Mouse (Mus musculus): Measurements from ENCODE around the gene Zfp870. TPM values are rescaled to one million over a fixed set of nuclear protein-coding genes. Genes with fewer than 3 reads are reported as not detected.
A peak's percentile ranks its signal among the peaks of the same experiment; 100 is the strongest.

The Zfp870 gene
- polyA plus RNA-seq, 1 experiment from 2014 or later: 8.6 TPM

DNA sequence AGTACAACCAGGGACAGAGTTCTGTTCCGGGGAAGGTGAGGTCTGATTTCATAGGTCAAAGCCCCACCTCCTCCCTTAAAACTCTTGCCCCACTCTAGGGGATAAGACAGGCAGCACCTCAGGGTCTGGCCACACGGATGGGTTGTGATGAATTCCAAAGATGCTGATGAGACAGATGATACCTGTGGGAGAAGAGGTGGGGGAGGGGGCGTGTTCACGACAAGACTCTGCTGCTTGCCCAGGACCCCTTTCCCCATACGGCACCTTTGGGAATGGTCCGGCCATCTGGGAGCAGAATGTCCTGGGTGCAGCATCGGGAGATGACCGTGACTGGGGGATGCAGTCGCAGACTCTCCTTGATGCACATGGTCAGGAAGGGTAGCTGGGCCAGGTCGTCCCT is 14.7 kb upstream of the Zfp870 start:
- Histone ChIP-seq H3K4me1 (replicated peaks; ENCODE audit: control insufficient read depth, insufficient read depth, low read length) (0 out of 2 replicates have a peak, but pooled peaks cover 2% of the 10 kb centered on the region), H3K36me3 (ENCODE audit: control insufficient read depth, insufficient read depth, low read length) (no peaks in the 10 kb centered on the region), H3K9ac (ENCODE audit: low read depth, low read length) (no peak overlapping the region), H3K27me3 (ENCODE audit: control insufficient read depth, insufficient read depth, low read length) (no peaks in the 10 kb centered on the region), H3K9me3 (ENCODE audit: control insufficient read depth, low read length) (no peaks in the 10 kb centered on the region), H3K4me2 (replicated peaks; ENCODE audit: low read depth, low read length) (no peak overlapping the region), H3K4me3 (ENCODE audit: low read depth, low read length) (no peak overlapping the region), H3K27ac (ENCODE audit: low read depth, low read length) (no peak overlapping the region)
- no peak for DNase-seq (ENCODE audit: low spot score)
- ATAC-seq (ENCODE audit: low FRiP score): no peak
- 80% methylated on average over 10 of the region's 10 CpGs for WGBS

DNA sequence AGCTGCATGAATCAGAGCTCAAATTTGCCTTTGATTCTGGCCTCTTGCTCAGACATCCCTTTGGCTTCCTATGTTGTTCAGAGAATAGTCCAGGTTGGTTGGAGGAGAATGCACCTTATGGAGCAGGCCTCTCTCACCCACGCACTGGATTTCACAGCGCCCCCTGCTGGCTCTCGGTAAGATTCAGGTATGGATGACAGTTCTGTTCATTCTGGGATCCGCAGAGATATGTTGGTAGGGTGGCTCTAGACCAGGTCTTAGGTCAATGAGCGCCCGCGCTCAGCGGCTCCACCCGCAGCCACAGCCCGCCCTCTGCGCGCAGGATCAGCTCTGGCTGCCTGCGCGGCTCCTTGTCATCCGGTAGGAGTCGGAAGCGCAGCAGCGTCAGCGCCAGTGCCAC is 13.8 kb upstream of the Zfp870 start:
- Histone ChIP-seq H3K4me2 (replicated peaks; ENCODE audit: low read depth, low read length) (peak overlapping the region; percentile 11; the same call in 1 of the 2 replicates), H3K9me3 (ENCODE audit: control insufficient read depth, low read length) (no peaks in the 10 kb centered on the region), H3K9ac (ENCODE audit: low read depth, low read length) (no peak overlapping the region), H3K27me3 (ENCODE audit: control insufficient read depth, insufficient read depth, low read length) (no peaks in the 10 kb centered on the region), H3K27ac (ENCODE audit: low read depth, low read length) (no peak overlapping the region), H3K4me1 (replicated peaks; ENCODE audit: control insufficient read depth, insufficient read depth, low read length) (0 out of 2 replicates have a peak, but pooled peaks cover 2% of the 10 kb centered on the region), H3K4me3 (ENCODE audit: low read depth, low read length) (no peak overlapping the region), H3K36me3 (ENCODE audit: control insufficient read depth, insufficient read depth, low read length) (no peaks in the 10 kb centered on the region)
- ATAC-seq (ENCODE audit: low FRiP score): no peak
- DNase-seq (ENCODE audit: low spot score): peak; percentile 74
- WGBS: 10% methylated on average over 19 of the region's 19 CpGs

GRCm38 (mm10) chr17:32904414-32904813 is 13.0 kb upstream of the Zfp870 start:
- Histone ChIP-seq H3K9me3 (ENCODE audit: control insufficient read depth, low read length) (no peaks in the 10 kb centered on the region), H3K4me2 (replicated peaks; ENCODE audit: low read depth, low read length) (no peak overlapping the region), H3K27me3 (ENCODE audit: control insufficient read depth, insufficient read depth, low read length) (no peaks in the 10 kb centered on the region), H3K27ac (ENCODE audit: low read depth, low read length) (no peak overlapping the region), H3K4me3 (ENCODE audit: low read depth, low read length) (no peak overlapping the region), H3K9ac (ENCODE audit: low read depth, low read length) (no peak overlapping the region), H3K4me1 (replicated peaks; ENCODE audit: control insufficient read depth, insufficient read depth, low read length) (0 out of 2 replicates have a peak, but pooled peaks cover 2% of the 10 kb centered on the region), H3K36me3 (ENCODE audit: control insufficient read depth, insufficient read depth, low read length) (no peaks in the 10 kb centered on the region)
- ATAC-seq (ENCODE audit: low FRiP score) (no peak), DNase-seq (ENCODE audit: low spot score) (no peak)
- 62% methylated on average over 2 of the region's 2 CpGs for WGBS

GRCm38 (mm10) chr17:32901751-32902525 is 10.5 kb upstream of the Zfp870 start:
- Histone ChIP-seq H3K36me3 (ENCODE audit: control insufficient read depth, insufficient read depth, low read length) (no peaks in the 10 kb centered on the region), H3K4me1 (replicated peaks; ENCODE audit: control insufficient read depth, insufficient read depth, low read length) (0 out of 2 replicates have a peak, but pooled peaks cover 2% of the 10 kb centered on the region), H3K9ac (ENCODE audit: low read depth, low read length) (no peak overlapping the region), H3K4me3 (ENCODE audit: low read depth, low read length) (no peak overlapping the region), H3K27ac (ENCODE audit: low read depth, low read length) (no peak overlapping the region), H3K9me3 (ENCODE audit: control insufficient read depth, low read length) (no peaks in the 10 kb centered on the region), H3K4me2 (replicated peaks; ENCODE audit: low read depth, low read length) (no peak overlapping the region), H3K27me3 (ENCODE audit: control insufficient read depth, insufficient read depth, low read length) (no peaks in the 10 kb centered on the region)
- 89% methylated on average over 1 of the region's 1 CpGs for WGBS
- DNase-seq (ENCODE audit: low spot score) (no peak), ATAC-seq (ENCODE audit: low FRiP score) (no peak)

GRCm38 (mm10) chr17:32895421-32895820 is 4.0 kb upstream of the Zfp870 start:
- ATAC-seq (ENCODE audit: low FRiP score): no peak
- H3K9me3 ChIP-seq (ENCODE audit: control insufficient read depth, low read length): no peaks in the 10 kb centered on the region
- H3K27me3 ChIP-seq (ENCODE audit: control insufficient read depth, insufficient read depth, low read length): no peaks in the 10 kb centered on the region
- H3K4me3 ChIP-seq (ENCODE audit: low read depth, low read length): no peak overlapping the region
- no peaks in the 10 kb centered on the region for H3K36me3 ChIP-seq (ENCODE audit: control insufficient read depth, insufficient read depth, low read length)
- WGBS: 91% methylated on average over 4 of the region's 4 CpGs
- H3K4me1 ChIP-seq (replicated peaks; ENCODE audit: control insufficient read depth, insufficient read depth, low read length): peaks cover 2% of the 10 kb centered on the region
- no peak overlapping the region for H3K27ac ChIP-seq (ENCODE audit: low read depth, low read length)
- H3K4me2 ChIP-seq (replicated peaks; ENCODE audit: low read depth, low read length): no peak overlapping the region
- DNase-seq (ENCODE audit: low spot score): no peak
- H3K9ac ChIP-seq (ENCODE audit: low read depth, low read length): no peak overlapping the region

GRCm38 (mm10) chr17:32893901-32894300 is 2.5 kb upstream of the Zfp870 start:
- DNase-seq (ENCODE audit: low spot score) (no peak), ATAC-seq (ENCODE audit: low FRiP score) (no peak)
- Histone ChIP-seq H3K4me3 (ENCODE audit: low read depth, low read length) (no peak overlapping the region), H3K4me1 (replicated peaks; ENCODE audit: control insufficient read depth, insufficient read depth, low read length) (peaks cover 5% of the 10 kb centered on the region), H3K4me2 (replicated peaks; ENCODE audit: low read depth, low read length) (no peak overlapping the region), H3K27ac (ENCODE audit: low read depth, low read length) (no peak overlapping the region), H3K9me3 (ENCODE audit: control insufficient read depth, low read length) (no peaks in the 10 kb centered on the region), H3K36me3 (ENCODE audit: control insufficient read depth, insufficient read depth, low read length) (no peaks in the 10 kb centered on the region), H3K9ac (ENCODE audit: low read depth, low read length) (no peak overlapping the region), H3K27me3 (ENCODE audit: control insufficient read depth, insufficient read depth, low read length) (no peaks in the 10 kb centered on the region)
- WGBS: 90% methylated on average over 3 of the region's 3 CpGs

GRCm38 (mm10) chr17:32890852-32891238 is 597 bp downstream of the Zfp870 start:
- ATAC-seq (ENCODE audit: low FRiP score): peak; percentile 22
- Histone ChIP-seq H3K4me3 (ENCODE audit: low read depth, low read length) (peak overlapping the region; percentile 56), H3K4me2 (replicated peaks; ENCODE audit: low read depth, low read length) (peak overlapping the region; percentile 73), H3K9me3 (ENCODE audit: control insufficient read depth, low read length) (no peaks in the 10 kb centered on the region), H3K4me1 (replicated peaks; ENCODE audit: control insufficient read depth, insufficient read depth, low read length) (peaks cover 5% of the 10 kb centered on the region), H3K9ac (ENCODE audit: low read depth, low read length) (peak overlapping the region; percentile 79), H3K27ac (ENCODE audit: low read depth, low read length) (peak overlapping the region; percentile 58), H3K27me3 (ENCODE audit: control insufficient read depth, insufficient read depth, low read length) (no peaks in the 10 kb centered on the region), H3K36me3 (ENCODE audit: control insufficient read depth, insufficient read depth, low read length) (no peaks in the 10 kb centered on the region)
- no peak for DNase-seq (ENCODE audit: low spot score)
- WGBS: 5% methylated on average over 11 of the region's 11 CpGs

GRCm38 (mm10) chr17:32889611-32890010 is 1.8 kb downstream of the Zfp870 start:
- Histone ChIP-seq H3K4me2 (replicated peaks; ENCODE audit: low read depth, low read length) (no peak overlapping the region), H3K27ac (ENCODE audit: low read depth, low read length) (no peak overlapping the region), H3K27me3 (ENCODE audit: control insufficient read depth, insufficient read depth, low read length) (no peaks in the 10 kb centered on the region), H3K4me3 (ENCODE audit: low read depth, low read length) (no peak overlapping the region), H3K36me3 (ENCODE audit: control insufficient read depth, insufficient read depth, low read length) (no peaks in the 10 kb centered on the region), H3K4me1 (replicated peaks; ENCODE audit: control insufficient read depth, insufficient read depth, low read length) (peaks cover 5% of the 10 kb centered on the region), H3K9ac (ENCODE audit: low read depth, low read length) (no peak overlapping the region), H3K9me3 (ENCODE audit: control insufficient read depth, low read length) (no peaks in the 10 kb centered on the region)
- DNase-seq (ENCODE audit: low spot score) (no peak), ATAC-seq (ENCODE audit: low FRiP score) (no peak)
- WGBS: 94% methylated on average over 6 of the region's 6 CpGs

Data from hindbrain, embryonic 11.5 days (tissue).